Mouse (Mus musculus) embryonic facial prominence, embryonic 10.5 days (tissue): Measurements from ENCODE around the gene Fam129b. TPM values are rescaled to one million over a fixed set of nuclear protein-coding genes. Genes with fewer than 3 reads are reported as not detected.

Source experiments
- DNase-seq: peaks from one replicate; pipeline ENCODE4 v3.0.0-alpha.2; 2017; ENCODE audit warnings: low spot score
- H3K27ac ChIP-seq: fragments of 300-500 bp; sonication (generic); replicated peaks from 2 replicates; pipeline ENCODE4 v1.5.1; 2016; ENCODE audit warnings: mild to moderate bottlenecking
- H3K27me3 ChIP-seq: fragments of 300-500 bp; sonication (generic); replicated peaks from 2 replicates; pipeline ENCODE4 v1.6.1; 2016; ENCODE audit warnings: low read depth, mild to moderate bottlenecking; ENCODE audit not compliant: poor library complexity, severe bottlenecking
- H3K36me3 ChIP-seq: fragments of 300-500 bp; sonication (generic); replicated peaks from 2 replicates; pipeline ENCODE4 v1.6.1; 2016; ENCODE audit warnings: mild to moderate bottlenecking, moderate library complexity
- H3K4me1 ChIP-seq: fragments of 300-500 bp; sonication (generic); 2 replicates; pipeline ENCODE4 v1.6.1; 2016
- H3K4me3 ChIP-seq: fragments of 300-500 bp; sonication (generic); 2 replicates; pipeline ENCODE4 v1.5.1; 2016; ENCODE audit warnings: mild to moderate bottlenecking, moderate library complexity
- H3K9me3 ChIP-seq: fragments of 300-500 bp; sonication (generic); 2 replicates; pipeline ENCODE4 v1.6.1; 2016; ENCODE audit warnings: mild to moderate bottlenecking
- WGBS: fragments of 180-500 bp; shearing (Covaris S2); methylation state at CpG from one replicate; pipeline ENCODE4 v1.1.7; 2016; 5-methylcytosine and 5-hydroxymethylcytosine counted together
- polyA plus RNA-seq: library from polyadenylated mRNA; unstranded; fragments of >200 nt; fragmentation: Nextera tagmentation; extraction: Ambion mirVana; gene quantifications from 2 replicates; pipeline ENCODE4 v1.2.1, GENCODE M21; 2016

The Fam129b gene
- polyA plus RNA-seq, 1 experiment from 2014 or later = 46.4 TPM

DNA sequence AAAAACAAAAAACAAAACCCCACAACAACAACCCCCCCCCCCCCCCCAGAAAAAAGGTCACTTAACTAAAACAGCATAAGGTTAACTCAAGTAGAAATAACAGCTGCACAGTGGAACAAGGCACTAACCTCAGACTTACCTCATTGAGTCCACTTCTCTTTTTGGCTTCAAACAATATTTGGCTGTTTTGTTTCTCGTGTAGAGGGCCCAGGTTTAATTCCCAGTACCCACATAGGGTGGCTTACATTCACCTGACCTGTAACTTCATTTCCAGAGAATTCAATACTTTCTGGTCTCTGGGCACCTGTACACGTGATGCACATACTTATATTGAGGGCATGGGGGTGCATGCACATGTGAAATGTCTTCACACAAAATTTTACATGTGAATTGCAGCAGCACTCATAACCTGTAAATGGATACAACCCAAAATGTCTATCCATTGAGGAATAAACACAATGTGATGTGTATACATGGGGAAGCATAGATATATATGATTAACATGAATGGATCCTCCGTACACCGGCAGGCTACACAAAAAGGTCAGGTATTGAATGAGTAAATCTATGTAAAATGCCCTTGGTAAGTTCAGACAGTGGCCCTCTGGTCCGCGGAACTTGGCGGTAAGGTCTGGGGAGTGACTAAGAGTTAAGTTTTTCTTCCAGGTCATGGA lies 89.7 kb downstream of the Fam129b start:
- Histone ChIP-seq H3K4me1 (peaks cover 54% of the 10 kb centered on the region), H3K4me3 (peak overlapping the region; percentile 78), H3K27me3 (no peaks in the 10 kb centered on the region), H3K27ac (no peak overlapping the region; the same call in 1 of the 2 replicates), H3K36me3 (peaks cover 31% of the 10 kb centered on the region), H3K9me3 (no peaks in the 10 kb centered on the region)
- 15% methylated on average over 7 of the region's 7 CpGs for WGBS
- DNase-seq = no peak

DNA sequence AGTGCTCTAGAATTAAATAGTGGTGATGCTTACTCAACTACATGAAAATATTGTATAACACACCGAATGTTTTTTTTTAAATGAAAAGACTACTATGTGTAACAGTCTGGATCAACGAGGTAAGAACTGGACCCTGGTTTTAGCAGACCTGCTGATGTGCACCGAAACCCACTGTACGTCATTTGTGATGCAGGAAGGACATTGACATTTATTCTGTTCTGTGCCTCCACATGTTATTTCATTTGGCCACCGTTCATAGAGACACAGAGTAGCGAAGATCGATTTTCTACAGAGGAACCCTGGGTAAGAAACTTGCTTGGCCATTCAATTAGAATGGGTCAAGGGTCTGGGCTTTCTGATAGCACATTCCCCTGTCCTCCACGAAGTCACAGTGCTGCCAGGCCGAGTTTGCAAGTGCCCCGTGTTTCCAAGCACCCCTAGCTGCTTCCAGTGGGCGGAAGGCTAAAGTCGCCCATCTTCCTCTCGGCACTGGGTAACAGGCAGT lies 90.3 kb downstream of the Fam129b start:
- Histone ChIP-seq H3K9me3 (no peaks in the 10 kb centered on the region), H3K36me3 (peaks cover 31% of the 10 kb centered on the region), H3K27ac (peak overlapping the region; percentile 93), H3K4me3 (peak overlapping the region; percentile 78), H3K27me3 (no peaks in the 10 kb centered on the region), H3K4me1 (peaks cover 49% of the 10 kb centered on the region)
- DNase-seq = no peak
- 10% methylated on average over 13 of the region's 13 CpGs for WGBS

DNA sequence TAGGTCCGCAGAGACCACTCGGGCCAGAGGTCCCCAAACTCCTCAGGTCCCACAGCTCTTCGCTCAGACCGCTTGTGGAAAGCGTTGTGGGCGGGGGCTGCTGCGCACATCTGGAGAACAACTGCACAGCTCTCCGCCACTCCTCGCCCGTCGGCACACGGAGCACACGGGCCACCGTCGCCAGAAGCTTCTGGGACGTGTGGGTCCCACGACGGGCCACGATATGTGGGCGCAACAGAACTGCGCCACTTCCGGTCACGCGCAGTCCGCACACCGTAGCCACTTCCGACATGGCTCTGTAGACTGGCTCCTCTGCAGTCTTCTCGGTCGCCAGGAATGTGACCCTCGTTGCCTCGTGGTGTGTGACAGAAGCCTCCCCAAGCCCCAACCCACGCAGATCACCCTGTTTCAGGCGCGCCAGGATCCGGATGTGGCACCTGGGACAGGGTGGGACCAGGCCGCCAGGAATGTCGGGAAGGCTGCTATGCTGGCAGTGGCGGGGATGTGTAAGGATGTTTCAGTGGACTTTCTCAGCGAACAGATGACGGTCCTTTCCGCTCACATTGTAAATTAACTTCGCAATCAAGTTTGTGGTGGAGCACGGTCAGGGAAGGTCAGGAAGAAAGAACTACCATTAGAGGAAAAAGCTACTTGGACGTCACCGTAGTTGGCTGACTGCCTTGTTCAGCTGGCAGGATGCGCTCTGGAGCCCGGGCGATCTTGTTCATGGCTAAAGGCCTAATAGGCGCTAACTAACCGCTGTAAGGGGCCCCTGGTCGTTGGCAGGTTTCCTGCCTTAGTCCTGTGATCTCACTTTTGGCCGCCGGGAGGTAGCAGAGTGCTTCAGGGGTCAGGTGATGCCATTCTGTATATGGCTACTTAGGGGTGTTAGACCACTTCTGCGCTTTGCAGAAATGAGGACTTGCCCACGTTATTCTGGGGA lies 91.0 kb downstream of the Fam129b start:
- 1% methylated on average over 55 of the region's 55 CpGs for WGBS
- H3K36me3 ChIP-seq = peaks cover 31% of the 10 kb centered on the region

DNA sequence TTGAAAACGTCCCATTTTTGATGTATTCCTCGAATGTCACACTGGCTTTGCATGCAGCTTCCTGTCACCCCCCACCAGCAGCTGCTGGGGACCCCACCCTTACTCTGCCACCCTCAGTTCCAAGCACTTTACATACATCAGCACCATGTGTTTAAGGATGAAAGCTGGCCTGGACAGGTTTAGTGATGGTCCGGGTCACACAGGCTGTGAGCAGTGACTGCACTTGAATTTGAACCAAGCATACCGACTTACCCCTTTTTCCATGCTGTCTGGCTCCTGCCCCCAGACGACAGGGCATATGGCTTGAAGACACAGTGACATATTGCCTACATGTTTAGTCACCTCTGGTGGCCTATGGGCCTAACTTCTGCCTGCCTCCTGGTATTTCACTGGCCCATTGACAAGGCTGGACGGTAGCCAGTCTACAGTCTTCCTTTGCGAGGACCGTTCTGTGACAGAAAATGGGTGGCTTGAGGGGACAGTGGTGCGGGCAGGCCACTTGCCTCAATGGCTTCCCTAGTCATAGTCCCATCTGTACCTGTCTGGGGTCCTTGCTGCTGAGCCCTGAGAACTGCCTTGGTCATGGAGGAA lies 92.2 kb downstream of the Fam129b start:
- Histone ChIP-seq H3K27ac (no peak overlapping the region), H3K4me1 (peaks cover 43% of the 10 kb centered on the region), H3K36me3 (peaks cover 28% of the 10 kb centered on the region), H3K9me3 (no peaks in the 10 kb centered on the region), H3K27me3 (no peaks in the 10 kb centered on the region), H3K4me3 (peak overlapping the region; percentile 78; the same call in 1 of the 2 replicates)
- WGBS = 90% methylated on average over 9 of the region's 9 CpGs
- DNase-seq = no peak

More for the DNA sequence above, 91.0 kb downstream of the Fam129b start:
- H3K27ac ChIP-seq = peak overlapping the region; percentile 93
- no peaks in the 10 kb centered on the region for H3K9me3 ChIP-seq
- DNase-seq = peak; percentile 85
- peak overlapping the region; percentile 78 for H3K4me3 ChIP-seq
- H3K27me3 ChIP-seq = no peaks in the 10 kb centered on the region
- H3K4me1 ChIP-seq = peaks cover 49% of the 10 kb centered on the region

DNA sequence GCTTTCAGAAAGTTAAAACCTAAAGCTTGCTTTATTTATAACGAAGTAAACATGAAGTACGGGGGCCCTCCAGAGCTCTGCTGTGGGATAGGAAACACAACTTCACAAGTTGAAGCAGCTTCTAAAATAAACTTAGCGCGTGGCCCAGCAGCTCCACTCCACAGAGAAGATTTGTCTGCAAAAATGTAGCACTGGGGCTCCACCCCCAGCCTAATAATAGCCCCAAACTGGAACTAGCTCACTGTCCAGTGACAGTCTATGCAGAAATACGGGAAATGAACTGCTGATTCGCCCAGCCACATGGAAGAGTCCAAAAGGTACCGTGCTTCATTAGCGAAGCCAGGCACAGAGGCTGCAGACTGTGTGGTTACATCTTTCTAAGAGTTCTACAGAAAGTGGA lies 93.4 kb downstream of the Fam129b start:
- no peak for DNase-seq

DNA sequence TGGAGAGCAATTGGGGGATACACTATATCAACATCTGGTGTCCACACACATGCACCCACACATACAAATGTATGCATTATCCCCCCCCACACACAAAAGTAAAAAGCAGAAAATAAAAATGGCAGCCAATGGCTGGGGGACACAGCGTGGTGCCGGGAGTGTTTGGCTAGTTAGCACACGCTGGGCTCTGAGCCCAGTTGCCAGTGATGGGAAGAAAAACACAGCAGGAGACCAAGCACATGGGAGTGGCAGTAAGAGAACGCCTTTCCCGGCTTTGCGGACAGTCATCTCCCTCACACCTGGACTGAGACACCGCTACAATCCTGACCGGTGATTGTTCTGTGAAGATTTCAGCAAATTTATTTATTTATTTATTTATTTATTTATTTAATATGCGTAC lies 95.3 kb downstream of the Fam129b start:
- H3K27ac ChIP-seq = no peak overlapping the region
- no peak for DNase-seq

More for the DNA sequence above, 93.4 kb downstream of the Fam129b start:
- 90% methylated on average over 8 of the region's 8 CpGs for WGBS
- Histone ChIP-seq H3K27ac (no peak overlapping the region), H3K4me3 (no peak overlapping the region), H3K4me1 (peaks cover 31% of the 10 kb centered on the region), H3K36me3 (peaks cover 28% of the 10 kb centered on the region), H3K27me3 (no peaks in the 10 kb centered on the region), H3K9me3 (no peaks in the 10 kb centered on the region)

DNA sequence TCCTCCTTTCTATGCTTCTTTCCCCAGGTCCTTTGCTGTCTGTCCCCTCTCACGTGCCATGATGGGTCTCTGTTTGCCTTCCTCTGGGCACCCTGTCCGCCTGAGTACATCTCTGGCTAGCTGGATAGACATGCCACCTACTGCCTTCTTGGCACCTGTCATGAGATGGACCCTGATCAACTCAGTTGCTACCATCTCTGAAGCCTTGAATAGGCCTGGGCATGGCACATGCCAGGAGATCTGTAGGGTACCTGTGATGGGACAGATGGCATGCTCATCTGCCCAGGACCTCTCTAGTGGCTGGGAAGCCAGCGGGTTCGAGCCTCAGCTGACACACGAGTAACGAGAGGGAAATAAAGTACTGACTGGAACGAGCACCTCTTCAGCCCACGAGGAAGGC lies 98.3 kb downstream of the Fam129b start:
- 91% methylated on average over 8 of the region's 8 CpGs for WGBS
- H3K9me3 ChIP-seq = no peaks in the 10 kb centered on the region

More for the DNA sequence above, 95.3 kb downstream of the Fam129b start:
- Histone ChIP-seq H3K9me3 (no peaks in the 10 kb centered on the region), H3K4me1 (peaks cover 15% of the 10 kb centered on the region), H3K27me3 (no peaks in the 10 kb centered on the region), H3K36me3 (peaks cover 39% of the 10 kb centered on the region), H3K4me3 (no peak overlapping the region)
- WGBS = 41% methylated on average over 9 of the region's 9 CpGs

More for the DNA sequence above, 98.3 kb downstream of the Fam129b start:
- peaks cover 46% of the 10 kb centered on the region for H3K36me3 ChIP-seq
- DNase-seq = no peak
- no peaks in the 10 kb centered on the region for H3K27me3 ChIP-seq
- no peak overlapping the region for H3K4me3 ChIP-seq
- no peak overlapping the region for H3K27ac ChIP-seq
- peaks cover 6% of the 10 kb centered on the region; the same call in 1 of the 2 replicates for H3K4me1 ChIP-seq

Other genes starting within 250 kb of the Fam129b start
- gene Eng, start 229.5 kb upstream of the Fam129b start, polyA plus RNA-seq = 23.7 and 25.5 TPM in 2 replicates
- gene Fpgs, start 172.0 kb upstream of the Fam129b start, polyA plus RNA-seq = 33.5 and 35.5 TPM in 2 replicates
- gene Cdk9, start 163.0 kb upstream of the Fam129b start, polyA plus RNA-seq = 130 and 135 TPM in 2 replicates
- 27.1 and 27.5 TPM in 2 replicates for gene Sh2d3c, start 155.1 kb upstream of the Fam129b start, polyA plus RNA-seq
- gene 6330409D20Rik, start 135.1 kb upstream of the Fam129b start, polyA plus RNA-seq = 0.52 and 0.57 TPM in 2 replicates
- 48.9 and 53.5 TPM in 2 replicates for gene Tor2a, start 118.9 kb upstream of the Fam129b start, polyA plus RNA-seq
- 0.31 and 0.34 TPM in 2 replicates for gene Ttc16, start 100.5 kb upstream of the Fam129b start, polyA plus RNA-seq
- gene Ptrh1, start 100.3 kb upstream of the Fam129b start, polyA plus RNA-seq = 5.3 and 6.4 TPM in 2 replicates
- gene Cfap157, start 91.7 kb upstream of the Fam129b start, polyA plus RNA-seq = 0.54 and 0.60 TPM in 2 replicates
- 24.4 and 25.1 TPM in 2 replicates for gene Stxbp1, start 28.9 kb upstream of the Fam129b start, polyA plus RNA-seq
- 196 and 200 TPM in 2 replicates for gene Rpl12, start 85.4 kb downstream of the Fam129b start, polyA plus RNA-seq
- gene Lrsam1, start 85.5 kb downstream of the Fam129b start, polyA plus RNA-seq = 7.8 and 8.9 TPM in 2 replicates
- 19.7 and 21.5 TPM in 2 replicates for gene Slc2a8, start 106.0 kb downstream of the Fam129b start, polyA plus RNA-seq